Mouse (Mus musculus) C2C12 (cell line): ENCODE measurements around the gene Cntfr. TPM values are rescaled to one million over a fixed set of nuclear protein-coding genes. Genes with fewer than 3 reads are reported as not detected.
"Not testable (repeated sequence)": the region's sequence is repeated elsewhere in the genome, so short reads cannot be mapped to it uniquely, and the experiment has no call there.

Source experiments
- H3K27me3 ChIP-seq: one replicate; pipeline ENCODE4 v1.6.1; 2011; ENCODE audit not compliant: control insufficient read depth, insufficient read depth, insufficient read length
- H3K36me3 ChIP-seq: one replicate; pipeline ENCODE4 v1.6.1; 2011; ENCODE audit not compliant: control insufficient read depth, insufficient read depth
- H3K4me3 ChIP-seq: one replicate; pipeline ENCODE4 v1.5.1; 2011; ENCODE audit warnings: mild to moderate bottlenecking, control low read depth; ENCODE audit not compliant: poor library complexity, insufficient read depth, severe bottlenecking
- H3K79me2 ChIP-seq: one replicate; pipeline ENCODE4 v1.6.1; 2011; ENCODE audit not compliant: control insufficient read depth, insufficient read depth
- H3K79me3 ChIP-seq: one replicate; pipeline ENCODE4 v1.6.1; 2011; ENCODE audit warnings: low read depth, control low read depth
- H3ac ChIP-seq: one replicate; pipeline ENCODE3; 2011; ENCODE audit warnings: low read depth; ENCODE audit not compliant: control insufficient read depth, insufficient read length
- CEBPB ChIP-seq: IDR thresholded peaks from one replicate; pipeline ENCODE4 v1.6.1; 2011; ENCODE audit warnings: low read depth, mild to moderate bottlenecking, control low read depth, moderate library complexity
- CTCF ChIP-seq: IDR thresholded peaks from one replicate; pipeline ENCODE4 v1.5.1; 2011; ENCODE audit not compliant: control insufficient read depth, insufficient read depth, insufficient read length
- FOSL1 ChIP-seq: IDR thresholded peaks from one replicate; pipeline ENCODE4 v1.8.0; 2011; ENCODE audit warnings: mild to moderate bottlenecking, low read length; ENCODE audit not compliant: poor library complexity, insufficient read depth, severe bottlenecking
- MAX ChIP-seq: IDR thresholded peaks from one replicate; pipeline ENCODE4 v1.6.1; 2011; ENCODE audit warnings: mild to moderate bottlenecking, control low read depth
- MYOD1 ChIP-seq: IDR thresholded peaks from one replicate; pipeline ENCODE4 v1.6.1; 2011; ENCODE audit warnings: low read depth; ENCODE audit not compliant: control insufficient read depth, insufficient read length
- MYOG ChIP-seq: IDR thresholded peaks from one replicate; pipeline ENCODE4 v1.6.1; 2011; ENCODE audit not compliant: control insufficient read depth, insufficient read length; ENCODE audit errors: extremely low read depth
- USF1 ChIP-seq: IDR thresholded peaks from one replicate; pipeline ENCODE4 v1.6.1; 2011; ENCODE audit warnings: low read depth, mild to moderate bottlenecking, control low read depth, moderate library complexity
- polyA plus RNA-seq: library from polyadenylated mRNA; unstranded; fragments of >200 nt; fragmentation: generic; extraction: Trizol; gene quantifications from one replicate; pipeline ENCODE4 v1.2.1, GENCODE M21; 2012; ENCODE audit warnings: missing spikeins

The Cntfr gene
- polyA plus RNA-seq, 1 experiment: 0.05 TPM

GRCm38 (mm10) chr4:41688562-41688961 lies 8.3 kb downstream of the Cntfr start:
- not testable (repeated sequence) for H3K4me3 ChIP-seq, H3K79me2 ChIP-seq, H3K36me3 ChIP-seq, H3K27me3 ChIP-seq, H3K79me3 ChIP-seq, H3ac ChIP-seq

DNA sequence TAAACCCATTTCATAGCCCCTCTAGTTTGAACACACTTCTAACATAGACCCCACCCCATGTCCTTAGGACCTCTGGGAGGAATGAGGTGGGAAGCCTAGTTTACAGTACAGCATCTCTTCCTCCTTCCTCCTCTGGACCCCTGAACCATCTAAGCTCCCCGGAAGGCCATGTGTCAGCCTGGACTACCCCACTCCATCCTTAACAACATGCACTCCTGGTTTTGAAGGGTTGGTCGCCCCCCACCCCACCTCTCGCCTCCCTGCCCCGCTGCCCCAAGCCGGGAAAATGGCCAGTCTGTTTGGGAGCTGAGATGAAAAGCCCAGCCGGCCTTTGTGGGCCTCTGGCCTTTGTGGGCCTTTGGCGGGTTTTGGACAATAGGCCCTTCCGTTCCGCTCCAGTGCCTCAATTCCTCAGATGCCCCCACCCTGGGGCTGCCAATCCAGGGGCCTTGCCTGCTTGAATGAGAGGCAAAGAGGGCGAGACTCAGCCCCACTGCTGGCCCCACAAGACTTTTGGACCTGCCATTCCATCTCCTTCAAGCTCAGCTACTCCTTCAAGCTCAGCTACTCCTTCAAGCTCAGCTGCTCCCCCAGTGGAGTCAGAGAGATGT lies 10.9 kb downstream of the Cntfr start:
- peaks cover 20% of the 10 kb centered on the region for H3K27me3 ChIP-seq
- not testable (repeated sequence) for H3K4me3 ChIP-seq, H3ac ChIP-seq, H3K79me2 ChIP-seq, H3K79me3 ChIP-seq, H3K36me3 ChIP-seq

DNA sequence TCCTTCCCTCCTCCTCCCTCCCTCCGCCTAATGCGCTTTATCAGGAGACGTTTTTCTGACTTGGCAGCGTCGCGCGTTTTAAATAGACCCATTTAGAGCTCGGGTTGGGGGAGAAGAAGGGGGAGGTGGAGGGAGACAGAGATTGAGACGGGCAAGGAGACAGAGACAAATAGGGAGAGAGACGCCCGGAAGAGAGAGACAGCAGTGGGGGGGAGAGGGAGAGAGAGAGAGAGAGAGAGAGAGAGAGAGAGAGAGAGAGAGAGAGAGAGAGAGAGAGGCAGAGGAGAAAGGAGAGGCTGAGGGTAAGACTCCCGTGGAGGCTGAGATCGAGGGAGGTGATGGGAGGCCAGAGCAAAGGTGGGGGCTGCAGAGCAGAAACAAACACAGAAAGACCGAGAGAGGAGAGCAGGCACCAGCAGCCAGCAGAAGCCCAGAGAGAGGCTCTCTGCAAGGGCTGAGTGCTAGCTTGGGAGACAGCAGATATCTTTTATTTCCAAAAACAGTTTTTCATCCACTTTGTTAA lies 11.9 kb downstream of the Cntfr start:
- not testable (repeated sequence) for H3K79me2 ChIP-seq, H3K4me3 ChIP-seq, H3K36me3 ChIP-seq, H3K79me3 ChIP-seq, H3ac ChIP-seq
- peaks cover 25% of the 10 kb centered on the region for H3K27me3 ChIP-seq

GRCm38 (mm10) chr4:41684131-41684930 lies 12.6 kb downstream of the Cntfr start:
- not testable (repeated sequence) for H3K79me3 ChIP-seq, H3ac ChIP-seq, H3K79me2 ChIP-seq, H3K36me3 ChIP-seq, H3K4me3 ChIP-seq
- H3K27me3 ChIP-seq: peaks cover 29% of the 10 kb centered on the region

- not testable (repeated sequence) for H3K4me3 ChIP-seq, H3K36me3 ChIP-seq, H3K79me3 ChIP-seq, H3K79me2 ChIP-seq, H3ac ChIP-seq
- H3K27me3 ChIP-seq: peaks cover 39% of the 10 kb centered on the region
Measured at GRCm38 (mm10) chr4:41683303-41683702, 13.6 kb downstream of the Cntfr start.

- Histone ChIP-seq H3K27me3 (peaks cover 41% of the 10 kb centered on the region), H3K4me3 (no peak overlapping the region), H3ac (no peak overlapping the region), H3K36me3 (no peaks in the 10 kb centered on the region), H3K79me3 (no peaks in the 10 kb centered on the region), H3K79me2 (no peaks in the 10 kb centered on the region)
- TF ChIP-seq MYOG (no peak), MYOD1 (no peak), CTCF (no peak), MAX (no peak), CEBPB (no peak), USF1 (no peak)
Measured at GRCm38 (mm10) chr4:41682789-41683188, 14.1 kb downstream of the Cntfr start.

- no peaks in the 10 kb centered on the region for H3K36me3 ChIP-seq
- H3K79me2 ChIP-seq: no peaks in the 10 kb centered on the region
- peaks cover 47% of the 10 kb centered on the region for H3K27me3 ChIP-seq
- H3K79me3 ChIP-seq: no peaks in the 10 kb centered on the region
- no peak overlapping the region for H3K4me3 ChIP-seq
- no peak overlapping the region for H3ac ChIP-seq
- TF ChIP-seq CTCF (no peak), MYOG (no peak), MYOD1 (no peak), FOSL1 (no peak), USF1 (no peak), MAX (no peak), CEBPB (no peak)
Measured at GRCm38 (mm10) chr4:41681947-41682346, 14.9 kb downstream of the Cntfr start.
